Mouse (Mus musculus) G1E (cell line): ENCODE measurements around the gene Zfp213. TPM values are rescaled to one million over a fixed set of nuclear protein-coding genes. Genes with fewer than 3 reads are reported as not detected.

Experiments used
- ATAC-seq: 2 replicates; pipeline ENCODE4 v1.8.0; 2016; ENCODE audit warnings: mild to moderate bottlenecking; ENCODE audit not compliant: insufficient number of reproducible peaks, poor library complexity, low FRiP score, severe bottlenecking; ENCODE audit errors: extremely low read depth
- DNase-seq: peaks from one replicate; pipeline ENCODE4 v3.0.0; 2012; ENCODE audit warnings: low spot score
- H3K27me3 ChIP-seq: 2 replicates; pipeline ENCODE4 v1.6.1; 2012; ENCODE audit warnings: mild to moderate bottlenecking, low read length, inconsistent platforms; ENCODE audit not compliant: insufficient read depth
- H3K36me3 ChIP-seq: replicated peaks from 2 replicates; pipeline ENCODE3; 2012; ENCODE audit warnings: mild to moderate bottlenecking, inconsistent platforms
- H3K4me1 ChIP-seq: 2 replicates; pipeline ENCODE4 v1.6.1; 2012; ENCODE audit warnings: low read depth, low read length, inconsistent platforms, mixed read lengths; ENCODE audit not compliant: insufficient read depth
- H3K4me3 ChIP-seq: 2 replicates; pipeline ENCODE4 v1.5.1; 2012; ENCODE audit warnings: low read depth, mild to moderate bottlenecking, inconsistent platforms, low read length, moderate library complexity, mixed read lengths
- H3K9me3 ChIP-seq: replicated peaks from 2 replicates; pipeline ENCODE4 v1.6.1; 2012; ENCODE audit warnings: inconsistent platforms
- CTCF ChIP-seq: IDR thresholded peaks from 2 replicates; pipeline ENCODE4 v1.5.1; 2012; ENCODE audit warnings: low read depth, low read length, inconsistent platforms, mixed read lengths
- GATA1 ChIP-seq: IDR thresholded peaks from 2 replicates; pipeline ENCODE4 v1.6.1; 2012; ENCODE audit warnings: borderline replicate concordance, low read length, inconsistent platforms, mixed read lengths
- GATA2 ChIP-seq: IDR thresholded peaks from 2 replicates; pipeline ENCODE4 v1.6.1; 2012; ENCODE audit warnings: low read depth, low read length, inconsistent platforms, borderline replicate concordance
- POLR2AphosphoS5 ChIP-seq: IDR thresholded peaks from 2 replicates; pipeline ENCODE4 v1.6.1; 2012; ENCODE audit warnings: low read depth, low read length, inconsistent platforms; ENCODE audit not compliant: insufficient replicate concordance
- TAL1 ChIP-seq: conservative IDR thresholded peaks from 2 replicates; pipeline ENCODE4 v1.6.1; 2012; ENCODE audit warnings: low read depth, low read length, inconsistent platforms, mixed read lengths
- polyA plus RNA-seq: library from polyadenylated mRNA; stranded (reverse); fragments of >175 nt; gene quantifications from 2 replicates; pipeline ENCODE4 v1.2.3, GENCODE M21; 2012
- total RNA-seq, 2 experiments: library from RNA; stranded (forward) in 1 of 2; stranded (reverse) in 1 of 2; fragments of 200-1000 nt in 1 of 2; fragments of >200 nt in 1 of 2; fragmentation: Nextera tagmentation in 1 of 2; gene quantifications; 2 replicates each; pipeline ENCODE4 v1.2.3; 2014 to 2017

The Zfp213 gene
- total and polyA plus RNA-seq, 3 experiments, result 4.2 to 7.3 (median 4.4) TPM

DNA sequence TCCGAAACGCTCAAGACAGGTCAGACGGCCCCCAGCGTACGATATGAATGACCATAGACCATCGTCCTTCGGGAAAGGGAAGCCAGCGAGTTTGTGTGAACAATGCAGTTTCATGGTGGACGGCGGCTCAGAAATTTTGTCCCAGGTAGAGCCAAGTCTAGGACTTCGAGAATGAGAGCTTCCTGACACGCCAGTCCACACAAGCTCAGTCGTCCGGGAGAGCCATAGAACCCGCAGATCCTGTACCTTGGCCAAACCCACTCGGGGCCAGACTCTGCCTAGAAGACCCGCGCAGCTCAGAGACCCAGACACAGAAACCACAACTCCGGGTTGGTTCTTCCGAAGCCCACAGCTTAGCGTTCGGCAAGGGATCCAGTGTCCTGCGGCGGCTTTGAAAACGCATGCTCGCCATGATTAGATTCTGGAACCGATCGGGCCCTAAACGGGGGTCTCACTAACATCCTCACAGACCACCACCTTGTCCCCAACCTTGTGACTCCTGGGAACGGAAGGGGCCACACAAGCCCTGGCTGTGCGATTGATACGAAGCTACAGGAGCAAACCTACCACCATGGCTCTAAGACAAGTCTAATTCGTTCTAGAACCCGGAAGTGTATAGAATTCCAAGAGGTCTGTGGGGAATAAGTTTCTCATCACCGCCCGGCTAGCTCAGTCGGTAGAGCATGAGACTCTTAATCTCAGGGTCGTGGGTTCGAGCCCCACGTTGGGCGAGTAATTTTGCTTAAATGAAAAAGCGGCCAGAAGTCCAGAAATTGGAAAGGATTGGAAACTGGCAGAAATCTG is 17.1 kb downstream of the Zfp213 start:
- 0 out of 2 replicates have a peak, but pooled peaks cover 5% of the 10 kb centered on the region for H3K27me3 ChIP-seq
- ATAC-seq (peak; percentile 6; the same call in 1 of the 2 replicates), DNase-seq (no peak)
- no peaks in the 10 kb centered on the region for H3K9me3 ChIP-seq
- TF ChIP-seq TAL1 (no peak), GATA2 (no peak), GATA1 (no peak), CTCF (no peak), POLR2AphosphoS5 (no peak)
- H3K4me1 ChIP-seq, result peaks cover 58% of the 10 kb centered on the region
- H3K4me3 ChIP-seq, result peak overlapping the region; percentile 79
- no peaks in the 10 kb centered on the region for H3K36me3 ChIP-seq

DNA sequence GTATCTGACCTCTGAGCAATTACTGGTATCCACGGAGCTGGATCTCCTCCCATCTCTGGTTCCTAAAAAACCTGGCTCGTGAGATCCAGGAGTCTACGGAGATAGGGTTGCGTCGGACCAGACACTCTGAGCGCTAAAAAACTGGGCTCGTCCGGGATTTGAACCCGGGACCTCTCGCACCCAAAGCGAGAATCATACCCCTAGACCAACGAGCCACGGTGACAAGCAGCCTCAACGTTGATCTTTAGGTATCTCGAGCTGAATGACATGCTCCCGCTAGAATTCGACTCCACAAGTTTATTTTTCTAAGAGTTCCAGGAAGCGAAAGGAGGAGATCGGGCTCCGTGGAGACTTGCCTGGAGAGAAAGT is 17.7 kb downstream of the Zfp213 start:
- Histone ChIP-seq H3K36me3 (no peaks in the 10 kb centered on the region), H3K4me1 (peaks cover 54% of the 10 kb centered on the region), H3K27me3 (0 out of 2 replicates have a peak, but pooled peaks cover 6% of the 10 kb centered on the region), H3K4me3 (peak overlapping the region; percentile 79), H3K9me3 (no peaks in the 10 kb centered on the region)
- TF ChIP-seq POLR2AphosphoS5 (no peak), CTCF (no peak), TAL1 (no peak), GATA1 (no peak), GATA2 (no peak)
- DNase-seq (no peak), ATAC-seq (0 out of 2 replicates have a peak, but pooled peaks have one; percentile 9)

DNA sequence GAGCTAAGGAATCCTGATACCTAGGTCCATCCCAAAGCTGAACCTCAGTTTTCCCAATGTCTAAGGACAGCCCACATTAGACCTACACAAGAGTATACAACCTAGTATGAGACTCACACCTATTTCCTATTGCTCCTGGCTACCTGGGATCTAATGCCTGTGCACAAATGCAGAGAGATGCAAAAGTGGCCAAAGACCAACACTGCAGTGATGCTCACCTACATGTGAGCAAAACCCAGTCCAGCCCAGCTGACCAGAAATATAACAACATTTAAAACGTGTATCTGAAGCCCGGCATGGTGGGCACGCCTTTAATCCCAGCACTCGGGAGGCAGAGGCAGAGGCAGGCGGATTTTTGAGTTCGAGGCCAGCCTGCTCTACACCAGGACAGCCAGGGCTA is 18.2 kb downstream of the Zfp213 start:
- H3K9me3 ChIP-seq, result no peaks in the 10 kb centered on the region
- H3K36me3 ChIP-seq, result no peaks in the 10 kb centered on the region
- peak overlapping the region; percentile 79; the same call in 1 of the 2 replicates for H3K4me3 ChIP-seq
- ATAC-seq, result no peak
- 0 out of 2 replicates have a peak, but pooled peaks cover 6% of the 10 kb centered on the region for H3K27me3 ChIP-seq
- DNase-seq, result no peak
- TF ChIP-seq GATA2 (no peak), TAL1 (no peak), CTCF (no peak), GATA1 (no peak), POLR2AphosphoS5 (no peak)
- peaks cover 50% of the 10 kb centered on the region for H3K4me1 ChIP-seq

DNA sequence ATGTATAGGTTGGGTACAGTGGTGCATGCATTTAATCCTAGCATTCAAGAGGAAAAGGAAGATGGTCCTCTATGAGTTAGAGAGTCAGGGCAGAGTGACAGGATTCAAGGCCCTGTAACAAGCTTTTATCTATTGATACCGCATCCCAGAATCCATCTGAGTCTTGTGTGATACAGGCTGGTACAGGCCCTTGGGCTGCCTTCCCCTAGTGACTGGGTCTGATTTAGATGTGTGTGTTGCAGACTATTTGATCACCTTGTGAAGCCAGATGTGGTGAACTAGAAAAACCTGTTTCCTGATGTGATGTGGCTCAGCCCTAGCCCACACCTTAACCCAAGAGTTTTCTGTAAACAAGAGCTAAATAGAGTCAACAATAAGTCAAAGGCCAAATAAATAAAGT is 19.3 kb downstream of the Zfp213 start:
- TF ChIP-seq CTCF (no peak), TAL1 (no peak), GATA2 (no peak), GATA1 (no peak), POLR2AphosphoS5 (no peak)
- peaks cover 42% of the 10 kb centered on the region for H3K4me1 ChIP-seq
- no peak for DNase-seq
- H3K4me3 ChIP-seq, result no peak overlapping the region
- H3K9me3 ChIP-seq, result no peaks in the 10 kb centered on the region
- no peak for ATAC-seq
- H3K36me3 ChIP-seq, result no peaks in the 10 kb centered on the region
- 0 out of 2 replicates have a peak, but pooled peaks cover 6% of the 10 kb centered on the region for H3K27me3 ChIP-seq

DNA sequence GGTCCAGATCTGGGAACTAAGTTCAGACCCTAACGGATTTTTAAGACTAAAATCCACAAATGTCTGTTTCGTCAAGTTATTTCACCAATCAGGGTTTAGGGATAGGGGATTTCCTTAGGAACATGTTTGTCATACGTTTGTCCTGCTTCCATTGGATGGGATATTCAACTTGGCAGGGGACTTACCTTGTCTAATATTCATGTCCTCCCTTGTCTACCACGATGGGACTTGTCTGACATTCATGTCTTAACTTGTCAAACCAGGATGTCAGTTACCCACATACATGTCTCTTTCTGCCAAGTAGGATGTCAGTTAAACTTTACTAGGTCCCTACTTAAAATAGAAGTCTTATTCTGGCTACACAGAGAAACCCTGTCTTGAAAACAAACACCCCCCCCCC is 20.1 kb downstream of the Zfp213 start:
- ATAC-seq (no peak), DNase-seq (no peak)
- Histone ChIP-seq H3K9me3 (no peaks in the 10 kb centered on the region), H3K4me3 (no peak overlapping the region), H3K4me1 (peaks cover 34% of the 10 kb centered on the region), H3K27me3 (0 out of 2 replicates have a peak, but pooled peaks cover 6% of the 10 kb centered on the region), H3K36me3 (no peaks in the 10 kb centered on the region)
- no peak for TF ChIP-seq GATA1

DNA sequence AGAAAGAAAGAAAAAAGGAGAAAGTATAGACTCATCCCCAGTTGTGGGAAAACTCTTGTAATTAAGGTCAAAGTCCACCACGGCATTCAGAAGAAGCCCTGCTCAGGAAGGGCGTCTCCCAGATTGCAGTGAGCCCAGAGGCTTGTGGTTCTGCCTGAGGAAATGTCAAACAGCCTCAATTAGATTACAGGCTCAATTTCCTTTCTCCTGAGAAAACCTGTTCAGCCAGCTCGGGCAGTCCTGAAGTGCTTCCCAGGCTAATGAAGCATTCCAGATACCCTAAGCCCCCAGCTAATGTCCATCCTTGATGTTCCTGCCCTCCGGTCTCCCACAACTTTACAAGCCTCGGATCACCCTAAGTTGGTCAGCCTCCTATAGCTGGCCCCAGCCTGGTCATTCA is 20.7 kb downstream of the Zfp213 start:
- ATAC-seq (no peak), DNase-seq (no peak)
- TF ChIP-seq GATA2 (no peak), TAL1 (no peak), CTCF (no peak), GATA1 (no peak), POLR2AphosphoS5 (no peak)
- Histone ChIP-seq H3K36me3 (no peaks in the 10 kb centered on the region), H3K9me3 (no peaks in the 10 kb centered on the region), H3K4me3 (no peak overlapping the region), H3K27me3 (0 out of 2 replicates have a peak, but pooled peaks cover 6% of the 10 kb centered on the region), H3K4me1 (peaks cover 31% of the 10 kb centered on the region; the same call in 1 of the 2 replicates)

DNA sequence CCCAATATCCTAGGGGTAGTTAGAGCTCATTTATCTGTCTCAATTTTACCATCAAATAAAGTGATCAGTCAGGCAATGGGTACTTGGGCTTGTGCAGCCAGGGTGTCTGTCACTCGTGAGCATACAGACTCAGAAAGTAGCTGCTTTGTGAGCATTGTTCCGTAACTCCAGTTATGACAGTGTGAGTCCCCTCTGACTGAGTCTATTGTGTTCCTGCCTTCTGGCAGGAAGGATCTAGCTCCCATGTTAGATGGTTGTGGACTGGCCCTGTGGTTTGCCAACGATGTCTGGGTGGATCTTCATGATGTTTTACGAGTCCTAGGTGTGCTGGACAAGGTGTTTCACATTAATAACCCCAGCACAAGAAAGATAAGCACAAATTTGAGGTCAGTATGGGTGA is 21.2 kb downstream of the Zfp213 start:
- peaks cover 33% of the 10 kb centered on the region; the same call in 1 of the 2 replicates for H3K4me1 ChIP-seq

More for the DNA sequence above, 21.2 kb downstream of the Zfp213 start:
- no peak for TF ChIP-seq GATA1
- no peak overlapping the region for H3K4me3 ChIP-seq
- H3K36me3 ChIP-seq, result no peaks in the 10 kb centered on the region
- H3K27me3 ChIP-seq, result 0 out of 2 replicates have a peak, but pooled peaks cover 6% of the 10 kb centered on the region
- no peak for DNase-seq
- no peak for ATAC-seq
- no peaks in the 10 kb centered on the region for H3K9me3 ChIP-seq
